17 mouse cellular contexts compared by ENCODE assay signal in the genomic region with DNA sequence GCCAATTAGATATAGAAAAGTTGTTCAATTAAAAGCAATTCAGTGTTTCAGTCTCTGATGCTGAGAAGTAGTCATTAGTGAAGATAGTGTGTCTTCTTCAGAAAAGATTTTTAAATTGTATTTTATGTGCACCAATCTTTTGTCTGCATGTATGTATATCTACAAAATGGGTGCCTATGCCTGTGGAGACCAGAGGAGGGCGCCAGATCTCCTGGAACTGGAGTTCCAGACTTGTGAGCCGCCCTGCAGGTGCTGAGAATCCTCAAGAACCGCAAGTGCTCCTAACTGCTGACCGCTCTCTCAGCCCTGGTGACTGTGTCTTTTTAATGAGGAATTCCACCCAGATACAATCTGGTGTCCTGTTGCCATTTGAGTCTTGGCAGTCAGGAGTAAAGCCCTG.
DNase-seq lines count a peak whose midpoint lies in the region; ATAC-seq and TF ChIP-seq lines count a peak whose summit lies in the region.
"Had no signal": no experiment of that assay in that cellular context is flagged by ENCODE, and none has a peak within 500 bp of the region (broad histone marks: within the 10 kb centered on the region; RNA-seq: fewer than 3 reads in every experiment).

No protein-coding gene starts in this region.

- ATAC-seq in stomach, postnatal 0 days (ENCODE audit: low FRiP score, low TSS enrichment): no peak
- ATAC-seq in liver, postnatal 0 days: no peak
- ATAC-seq: hindbrain, embryonic 16.5 days had no signal

- no peak for TF ChIP-seq EP300 in ES-Bruce4 (IDR thresholded peaks at IDR 0.05; ENCODE audit: insufficient read depth, low read depth, low read length)
- TF ChIP-seq EP300 in stomach, postnatal 0 days (optimal IDR thresholded peaks at IDR 0.05): no peak
- no peak for TF ChIP-seq EP300 in liver, postnatal 0 days (IDR thresholded peaks at IDR 0.05; ENCODE audit: low read depth)

- DNase-seq in left cerebral cortex, adult 2 months (ENCODE audit: extremely low spot score in 1 of 2, low spot score in 2 of 2): no peak
- DNase-seq in left cerebral cortex, adult 8-10 months (ENCODE audit: low spot score in 2 of 2): no peak
- peak; percentile 24 for DNase-seq in NIH3T3 (ENCODE audit: low read depth)
- DNase-seq in stomach, postnatal 0 days (ENCODE audit: low spot score): no peak
- DNase-seq in right cerebral cortex, postnatal 10 days (ENCODE audit: low spot score in 2 of 2): no peak
- no peak for DNase-seq in liver, postnatal 0 days
- DNase-seq: adrenal gland, postnatal 25 days; cerebellum, postnatal 25 days; gastrocnemius, postnatal 36 days; kidney, adult 8-10 months; lung, adult 2 months; spleen, adult 18-20 months had no signal

- H3K27ac ChIP-seq in left cerebral cortex, adult 2 months: no peak overlapping the region
- H3K27ac ChIP-seq in ES-Bruce4 (ENCODE audit: insufficient read depth, low read length): no peak overlapping the region
- no peak overlapping the region for H3K27ac ChIP-seq in stomach, postnatal 0 days (replicated peaks)
- no peak overlapping the region for H3K27ac ChIP-seq in liver, postnatal 0 days (ENCODE audit: low read depth)
- H3K27ac ChIP-seq: limb, embryonic 13.5 days; neural tube, embryonic 12.5 days had no signal

- no peak overlapping the region for H3K4me3 ChIP-seq in left cerebral cortex, adult 2 months
- H3K4me3 ChIP-seq in ES-Bruce4 (ENCODE audit: low read depth, low read length): no peak overlapping the region
- H3K4me3 ChIP-seq in stomach, postnatal 0 days (ENCODE audit: low read depth, low read length): no peak overlapping the region
- no peak overlapping the region for H3K4me3 ChIP-seq in liver, postnatal 0 days (ENCODE audit: low read depth, low read length)
- H3K4me3 ChIP-seq: limb, embryonic 13.5 days; neural tube, embryonic 12.5 days had no signal

- no peaks in the 10 kb centered on the region for H3K9me3 ChIP-seq in ES-Bruce4 (replicated peaks; ENCODE audit: control insufficient read depth, insufficient read depth, low read length, poor library complexity, severe bottlenecking)
- H3K9me3 ChIP-seq in stomach, postnatal 0 days (ENCODE audit: control insufficient read depth, low read length): no peaks in the 10 kb centered on the region
- H3K9me3 ChIP-seq in liver, postnatal 0 days (ENCODE audit: low read length): no peaks in the 10 kb centered on the region
- H3K9me3 ChIP-seq: limb, embryonic 13.5 days; neural tube, embryonic 12.5 days had no signal

- no peaks in the 10 kb centered on the region for H3K27me3 ChIP-seq in ES-Bruce4 (ENCODE audit: control insufficient read depth, insufficient read depth, low read length, poor library complexity, severe bottlenecking)
- H3K27me3 ChIP-seq in stomach, postnatal 0 days (ENCODE audit: control insufficient read depth, insufficient read depth, low read length): no peaks in the 10 kb centered on the region
- no peaks in the 10 kb centered on the region for H3K27me3 ChIP-seq in liver, postnatal 0 days (ENCODE audit: insufficient read depth, low read length)
- H3K27me3 ChIP-seq: limb, embryonic 13.5 days; neural tube, embryonic 12.5 days had no signal

- TF ChIP-seq POLR2A in ES-Bruce4 (IDR thresholded peaks at IDR 0.05; ENCODE audit: insufficient read depth, low read length): no peak

- no peaks in the 10 kb centered on the region for H3K4me1 ChIP-seq in ES-Bruce4 (ENCODE audit: control insufficient read depth, insufficient read depth, low read length)
- peaks cover 3% of the 10 kb centered on the region; the same call in 1 of the 2 replicates for H3K4me1 ChIP-seq in stomach, postnatal 0 days (replicated peaks; ENCODE audit: control insufficient read depth, insufficient read depth)
- no peaks in the 10 kb centered on the region for H3K4me1 ChIP-seq in liver, postnatal 0 days (ENCODE audit: insufficient read depth)
- H3K4me1 ChIP-seq: neural tube, embryonic 12.5 days had no signal

- H3K4me2 ChIP-seq in stomach, postnatal 0 days (replicated peaks; ENCODE audit: low read depth): no peak overlapping the region
- H3K4me2 ChIP-seq in liver, postnatal 0 days (ENCODE audit: low read depth, low read length): no peak overlapping the region
- H3K4me2 ChIP-seq: heart, embryonic 11.5 days; limb, embryonic 13.5 days; neural tube, embryonic 12.5 days had no signal

- intact Hi-C loops in left cerebral cortex, adult 2 months (cut with DNase I): loop anchor here (5.0 kb wide), 2 partner anchors 84 to 141 kb away; partner anchors contain the start of gene Fam81a

- WGBS in stomach, postnatal 0 days: 88% methylated on average over 4 of the region's 4 CpGs
- 82% methylated on average over 4 of the region's 4 CpGs for WGBS in liver, postnatal 0 days (ENCODE audit: insufficient replicate concordance)

- H3K9ac ChIP-seq in ES-Bruce4 (ENCODE audit: low read depth, poor library complexity, severe bottlenecking): no peak overlapping the region
- no peak overlapping the region for H3K9ac ChIP-seq in stomach, postnatal 0 days (ENCODE audit: low read length)
- H3K9ac ChIP-seq in liver, postnatal 0 days (replicated peaks): no peak overlapping the region
- H3K9ac ChIP-seq: limb, embryonic 13.5 days; neural tube, embryonic 12.5 days had no signal

- no peaks in the 10 kb centered on the region; the same call in 1 of the 2 replicates for H3K36me3 ChIP-seq in ES-Bruce4 (ENCODE audit: control insufficient read depth, insufficient read depth, low read length, poor library complexity, severe bottlenecking)
- no peaks in the 10 kb centered on the region for H3K36me3 ChIP-seq in stomach, postnatal 0 days (ENCODE audit: control insufficient read depth, insufficient read depth, low read length)
- no peaks in the 10 kb centered on the region for H3K36me3 ChIP-seq in liver, postnatal 0 days (replicated peaks; ENCODE audit: insufficient read depth, low read length)
- H3K36me3 ChIP-seq: neural tube, embryonic 12.5 days had no signal

- TF ChIP-seq CTCF in left cerebral cortex, adult 2 months (IDR thresholded peaks at IDR 0.05): peak; percentile 20
- peak; percentile 57 for TF ChIP-seq CTCF in ES-Bruce4 (IDR thresholded peaks at IDR 0.05; ENCODE audit: low read depth, low read length)
- TF ChIP-seq CTCF in stomach, postnatal 0 days (IDR thresholded peaks at IDR 0.05; ENCODE audit: low read depth): peak; percentile 44
- no peak for TF ChIP-seq CTCF in liver, postnatal 0 days (IDR thresholded peaks at IDR 0.05; ENCODE audit: low read depth)
